Mouse (Mus musculus): Measurements from ENCODE around the gene Bod1l. TPM values are rescaled to one million over a fixed set of nuclear protein-coding genes. Genes with fewer than 3 reads are reported as not detected.

Bod1l gene
- polyA plus RNA-seq, 1 experiment: 16.0 TPM

DNA sequence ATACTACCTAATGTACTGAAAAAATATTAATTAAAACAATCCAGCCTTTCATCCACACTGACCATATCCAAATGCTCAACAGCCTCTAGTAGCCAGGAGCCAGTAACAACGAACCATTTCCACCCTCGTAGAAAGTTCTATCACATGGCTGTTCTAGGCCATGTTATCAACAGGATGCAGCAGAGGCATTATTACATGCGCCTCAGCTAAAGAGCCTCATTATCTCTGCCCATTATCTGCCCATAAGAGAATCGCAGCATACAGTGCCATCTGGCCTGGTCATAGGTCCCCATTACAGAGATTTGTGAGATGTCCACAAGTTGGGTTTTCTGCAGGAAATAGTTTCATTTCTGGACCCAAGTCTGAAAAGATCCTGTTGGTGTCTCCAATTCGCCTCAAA is 37.9 kb downstream of the Bod1l start:
- no peak for TF ChIP-seq POLR2A (IDR thresholded peaks at IDR 0.05; ENCODE audit: extremely low read depth, insufficient read depth, low read length)
- no peak for TF ChIP-seq CTCF (IDR thresholded peaks at IDR 0.05; ENCODE audit: extremely low read depth, insufficient read depth, low read length)

GRCm38 (mm10) chr5:41805085-41805484 is 39.0 kb downstream of the Bod1l start:
- TF ChIP-seq CTCF (IDR thresholded peaks at IDR 0.05; ENCODE audit: extremely low read depth, insufficient read depth, low read length) (no peak), POLR2A (IDR thresholded peaks at IDR 0.05; ENCODE audit: extremely low read depth, insufficient read depth, low read length) (no peak)
- Histone ChIP-seq H3K4me1 (ENCODE audit: control insufficient read depth, insufficient read depth, low read length) (peaks cover 2% of the 10 kb centered on the region; the same call in 1 of the 2 replicates), H3K27ac (ENCODE audit: insufficient read depth, low read length) (no peak overlapping the region), H3K4me3 (ENCODE audit: insufficient read depth, low read length) (no peak overlapping the region)

More for the DNA sequence above, 37.9 kb downstream of the Bod1l start:
- H3K27ac ChIP-seq (ENCODE audit: insufficient read depth, low read length): no peak overlapping the region
- no peak overlapping the region for H3K4me3 ChIP-seq (ENCODE audit: insufficient read depth, low read length)
- peaks cover 2% of the 10 kb centered on the region; the same call in 1 of the 2 replicates for H3K4me1 ChIP-seq (ENCODE audit: control insufficient read depth, insufficient read depth, low read length)

DNA sequence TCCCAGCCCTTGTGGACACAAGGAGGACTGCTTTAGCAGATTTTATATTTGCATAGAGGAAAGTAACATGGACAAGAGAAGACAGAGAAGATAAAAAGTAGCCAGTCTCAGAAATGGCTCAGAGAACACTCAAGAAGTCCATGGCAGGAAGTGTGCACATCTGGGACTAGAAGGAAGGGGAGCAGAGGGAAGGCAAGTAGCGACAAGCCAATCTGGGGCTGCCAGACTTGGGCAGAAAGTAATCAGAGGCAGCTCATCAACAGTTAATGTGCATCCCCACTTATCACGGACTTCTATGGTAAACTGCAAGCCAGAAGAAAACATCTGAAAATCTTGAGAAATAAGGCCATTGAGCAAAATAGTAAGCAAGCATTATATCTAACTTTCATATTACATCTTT is 39.5 kb downstream of the Bod1l start:
- no peak for TF ChIP-seq CTCF (IDR thresholded peaks at IDR 0.05; ENCODE audit: extremely low read depth, insufficient read depth, low read length)
- TF ChIP-seq POLR2A (IDR thresholded peaks at IDR 0.05; ENCODE audit: extremely low read depth, insufficient read depth, low read length): no peak
- H3K4me1 ChIP-seq (ENCODE audit: control insufficient read depth, insufficient read depth, low read length): peaks cover 2% of the 10 kb centered on the region; the same call in 1 of the 2 replicates
- no peak overlapping the region for H3K4me3 ChIP-seq (ENCODE audit: insufficient read depth, low read length)
- H3K27ac ChIP-seq (ENCODE audit: insufficient read depth, low read length): peak overlapping the region; percentile 17; the same call in 1 of the 2 replicates

GRCm38 (mm10) chr5:41801622-41802021 is 42.5 kb downstream of the Bod1l start:
- H3K27ac ChIP-seq (ENCODE audit: insufficient read depth, low read length): no peak overlapping the region
- no peak overlapping the region for H3K4me3 ChIP-seq (ENCODE audit: insufficient read depth, low read length)
- TF ChIP-seq POLR2A (IDR thresholded peaks at IDR 0.05; ENCODE audit: extremely low read depth, insufficient read depth, low read length): no peak
- no peak for TF ChIP-seq CTCF (IDR thresholded peaks at IDR 0.05; ENCODE audit: extremely low read depth, insufficient read depth, low read length)
- H3K4me1 ChIP-seq (ENCODE audit: control insufficient read depth, insufficient read depth, low read length): peaks cover 2% of the 10 kb centered on the region; the same call in 1 of the 2 replicates

GRCm38 (mm10) chr5:41794434-41794833 is 49.7 kb downstream of the Bod1l start:
- no peak overlapping the region for H3K27ac ChIP-seq (ENCODE audit: insufficient read depth, low read length)
- TF ChIP-seq POLR2A (IDR thresholded peaks at IDR 0.05; ENCODE audit: extremely low read depth, insufficient read depth, low read length): no peak
- TF ChIP-seq CTCF (IDR thresholded peaks at IDR 0.05; ENCODE audit: extremely low read depth, insufficient read depth, low read length): no peak

GRCm38 (mm10) chr5:41790517-41790916 is 53.6 kb downstream of the Bod1l start:
- Histone ChIP-seq H3K4me3 (ENCODE audit: insufficient read depth, low read length) (no peak overlapping the region), H3K4me1 (ENCODE audit: control insufficient read depth, insufficient read depth, low read length) (no peaks in the 10 kb centered on the region; the same call in 1 of the 2 replicates), H3K27ac (ENCODE audit: insufficient read depth, low read length) (no peak overlapping the region)
- TF ChIP-seq CTCF (IDR thresholded peaks at IDR 0.05; ENCODE audit: extremely low read depth, insufficient read depth, low read length) (no peak), POLR2A (IDR thresholded peaks at IDR 0.05; ENCODE audit: extremely low read depth, insufficient read depth, low read length) (no peak)

More at GRCm38 (mm10) chr5:41794434-41794833, 49.7 kb downstream of the Bod1l start:
- Histone ChIP-seq H3K4me3 (ENCODE audit: insufficient read depth, low read length) (no peak overlapping the region), H3K4me1 (ENCODE audit: control insufficient read depth, insufficient read depth, low read length) (no peaks in the 10 kb centered on the region; the same call in 1 of the 2 replicates)

- H3K27ac ChIP-seq (ENCODE audit: insufficient read depth, low read length): no peak overlapping the region
- no peak for TF ChIP-seq POLR2A (IDR thresholded peaks at IDR 0.05; ENCODE audit: extremely low read depth, insufficient read depth, low read length)
- no peak for TF ChIP-seq CTCF (IDR thresholded peaks at IDR 0.05; ENCODE audit: extremely low read depth, insufficient read depth, low read length)
- no peaks in the 10 kb centered on the region for H3K4me1 ChIP-seq (ENCODE audit: control insufficient read depth, insufficient read depth, low read length)
- no peak overlapping the region for H3K4me3 ChIP-seq (ENCODE audit: insufficient read depth, low read length)
These were observed 55.2 kb downstream of the Bod1l start for GRCm38 (mm10) chr5:41788877-41789276.

DNA sequence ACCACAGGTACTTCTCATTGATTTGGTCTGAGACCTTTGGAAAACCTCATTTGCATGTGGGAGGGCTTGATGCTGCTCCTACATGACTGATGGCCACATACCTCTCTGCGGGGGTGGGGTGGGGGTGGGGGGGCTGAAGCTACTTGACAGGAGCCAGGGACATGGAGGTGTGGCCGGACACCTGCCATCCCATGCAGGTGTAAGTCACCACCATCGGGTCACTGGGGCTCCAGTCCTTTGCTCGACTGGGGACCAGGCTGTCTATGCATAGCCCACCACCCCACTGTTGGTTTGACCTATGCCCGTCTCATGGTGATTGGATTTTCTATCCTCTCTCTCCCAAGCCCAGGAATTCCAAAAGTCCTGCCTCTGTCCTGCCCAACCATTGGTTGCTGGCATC is 62.2 kb downstream of the Bod1l start:
- Histone ChIP-seq H3K4me3 (ENCODE audit: insufficient read depth, low read length) (no peak overlapping the region), H3K4me1 (ENCODE audit: control insufficient read depth, insufficient read depth, low read length) (no peaks in the 10 kb centered on the region), H3K27ac (ENCODE audit: insufficient read depth, low read length) (no peak overlapping the region)
- TF ChIP-seq CTCF (IDR thresholded peaks at IDR 0.05; ENCODE audit: extremely low read depth, insufficient read depth, low read length) (no peak), POLR2A (IDR thresholded peaks at IDR 0.05; ENCODE audit: extremely low read depth, insufficient read depth, low read length) (no peak)

DNA sequence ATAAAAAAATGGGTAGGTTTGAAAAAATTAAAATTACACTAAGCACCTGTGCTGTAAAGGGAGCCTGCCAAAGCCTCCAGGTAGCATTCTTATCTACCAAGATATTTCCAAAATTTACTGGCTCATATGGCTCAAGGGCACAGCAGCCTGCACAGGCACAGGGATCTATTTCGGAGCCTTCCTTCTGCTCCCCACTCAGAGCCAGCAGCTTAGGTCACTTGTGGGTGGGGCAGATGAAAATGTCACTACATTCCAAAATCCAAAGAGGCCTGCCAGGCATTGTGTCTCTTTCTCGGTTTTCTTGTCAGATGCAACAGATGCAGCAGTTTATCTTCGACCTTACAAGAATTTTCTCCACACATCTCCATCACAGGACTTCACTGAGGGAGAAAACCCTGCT is 64.1 kb downstream of the Bod1l start:
- no peaks in the 10 kb centered on the region for H3K4me1 ChIP-seq (ENCODE audit: control insufficient read depth, insufficient read depth, low read length)
- TF ChIP-seq CTCF (IDR thresholded peaks at IDR 0.05; ENCODE audit: extremely low read depth, insufficient read depth, low read length): no peak
- no peak for TF ChIP-seq POLR2A (IDR thresholded peaks at IDR 0.05; ENCODE audit: extremely low read depth, insufficient read depth, low read length)
- H3K27ac ChIP-seq (ENCODE audit: insufficient read depth, low read length): no peak overlapping the region
- H3K4me3 ChIP-seq (ENCODE audit: insufficient read depth, low read length): no peak overlapping the region

DNA sequence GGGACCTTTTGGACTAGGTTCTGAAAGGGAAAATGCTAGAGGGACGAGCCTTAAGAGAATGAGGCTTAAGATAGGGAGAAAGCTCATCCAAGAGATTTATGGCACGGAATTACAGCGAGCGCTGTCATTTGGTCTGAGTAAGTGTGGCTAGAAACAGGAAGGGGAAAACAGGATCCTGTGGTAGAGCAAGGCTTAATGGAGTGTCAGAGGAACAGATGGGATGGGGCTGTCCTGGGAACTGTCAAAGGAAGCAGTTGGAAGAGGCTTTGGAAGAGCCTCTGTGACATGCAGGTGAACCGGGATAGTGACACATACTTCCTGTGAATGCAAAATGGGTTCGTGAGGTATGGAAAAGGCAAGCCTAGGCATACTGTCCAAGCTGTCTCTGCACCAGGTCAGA is 68.4 kb downstream of the Bod1l start:
- H3K4me3 ChIP-seq (ENCODE audit: insufficient read depth, low read length): no peak overlapping the region
- TF ChIP-seq POLR2A (IDR thresholded peaks at IDR 0.05; ENCODE audit: extremely low read depth, insufficient read depth, low read length) (no peak), CTCF (IDR thresholded peaks at IDR 0.05; ENCODE audit: extremely low read depth, insufficient read depth, low read length) (no peak)
- no peaks in the 10 kb centered on the region for H3K4me1 ChIP-seq (ENCODE audit: control insufficient read depth, insufficient read depth, low read length)
- no peak overlapping the region for H3K27ac ChIP-seq (ENCODE audit: insufficient read depth, low read length)
